Mouse (Mus musculus): ENCODE results near the gene Spr. TPM values are rescaled to one million over a fixed set of nuclear protein-coding genes. Genes with fewer than 3 reads are reported as not detected.
A peak's percentile ranks its signal among the peaks of the same experiment; 100 is the strongest.
"Not testable (repeated sequence)": the region's sequence is repeated elsewhere in the genome, so short reads cannot be mapped to it uniquely, and the experiment has no call there.

The Spr gene
- total RNA-seq, 4 experiments from 2014 or later: 49.3 to 59.9 (median 58.7) TPM

- not testable (repeated sequence) for DNase-seq (ENCODE audit: low spot score in 2 of 2)
Measured at GRCm38 (mm10) chr6:85132237-85132636, 5.3 kb downstream of the Spr start.

- peak; percentile 33 to 40 for DNase-seq (ENCODE audit: low spot score in 2 of 2)
Measured at GRCm38 (mm10) chr6:85131673-85132072, 5.9 kb downstream of the Spr start.

GRCm38 (mm10) chr6:85117545-85118511 is 19.7 kb downstream of the Spr start:
- not testable (repeated sequence) for DNase-seq (ENCODE audit: low spot score in 2 of 2)

GRCm38 (mm10) chr6:85105033-85105615 is 32.4 kb downstream of the Spr start:
- no peak for DNase-seq (ENCODE audit: low spot score in 2 of 2)

GRCm38 (mm10) chr6:85103321-85103720 is 34.2 kb downstream of the Spr start:
- DNase-seq (ENCODE audit: low spot score in 2 of 2): no peak

GRCm38 (mm10) chr6:85096441-85096840 is 41.1 kb downstream of the Spr start:
- DNase-seq (ENCODE audit: low spot score in 2 of 2): no peak

- no peak for DNase-seq (ENCODE audit: low spot score in 2 of 2)
Measured at GRCm38 (mm10) chr6:85087425-85087824, 50.1 kb downstream of the Spr start.

GRCm38 (mm10) chr6:85086645-85087044 is 50.9 kb downstream of the Spr start:
- peak; percentile 14 to 20 for DNase-seq (ENCODE audit: low spot score in 2 of 2)

Other genes starting within 250 kb of the Spr start
- 10 to 100 TPM; 10.9 to 13.9 (median 13.4) TPM for gene Exoc6b, start 68.3 kb downstream of the Spr start, total RNA-seq (2022)
- not detected for gene Emx1, start 49.7 kb upstream of the Spr start, total RNA-seq (2022)
- 1 to 10 TPM; 4.2 to 6.0 (median 5.5) TPM for gene Sfxn5, start 195.7 kb upstream of the Spr start, total RNA-seq (2022)
- gene Rab11fip5, start 236.9 kb upstream of the Spr start, total RNA-seq (2022): 10 to 100 TPM; 23.8 to 35.6 (median 30.0) TPM